Mouse (Mus musculus): ENCODE results near the gene Pde4b.

GRCm38 (mm10) chr4:102408132-102408531 lies 320.8 kb downstream of the Pde4b start:
- TF ChIP-seq CTCF (IDR thresholded peaks at IDR 0.05) (no peak), EP300 (IDR thresholded peaks at IDR 0.05) (no peak)

All from lung, postnatal 0 days (tissue).